Mouse (Mus musculus) mouse embryonic stem cell (cell line): Measurements from ENCODE around the gene Daam1.
"Not testable (repeated sequence)": the region's sequence is repeated elsewhere in the genome, so short reads cannot be mapped to it uniquely, and the experiment has no call there.

Source experiments
- in situ Hi-C, 2 experiments: fragments of 300-500 bp; cut with MboI; formaldehyde crosslinking; loops; 1 replicate in 1 of 2; 3 replicates in 1 of 2; pipeline ENCODE4 v1.14.3; 2019 to 2020; ENCODE audit warnings: low sequenced_read_pairs in 2 of 2, low pct_unique_long_range_greater_than_20kb in 1 of 2, mixed read lengths in 1 of 2; ENCODE audit not compliant: unreplicated experiment in 1 of 2

Daam1 gene

DNA sequence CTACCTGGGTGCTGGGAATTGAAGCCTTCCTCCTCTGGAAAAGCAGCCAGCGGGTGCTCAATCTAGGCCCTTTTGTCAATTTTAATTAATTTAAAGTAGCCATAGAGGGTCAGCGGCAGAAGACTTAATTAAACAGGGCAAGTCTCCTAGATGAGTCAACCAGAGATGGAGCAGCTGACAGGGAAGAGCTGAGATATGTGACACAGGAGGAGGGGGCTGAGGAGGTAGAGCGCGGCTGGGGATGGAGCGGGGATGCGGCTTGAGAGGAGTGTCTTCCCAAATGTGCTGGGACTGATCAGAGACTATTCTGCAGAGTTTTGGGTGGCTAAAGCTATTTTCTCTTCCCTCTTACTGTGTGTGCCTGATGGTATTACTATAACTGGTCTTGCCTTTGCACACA is 6.0 kb upstream of the Daam1 start:
- in situ Hi-C loops = no loop called here

DNA sequence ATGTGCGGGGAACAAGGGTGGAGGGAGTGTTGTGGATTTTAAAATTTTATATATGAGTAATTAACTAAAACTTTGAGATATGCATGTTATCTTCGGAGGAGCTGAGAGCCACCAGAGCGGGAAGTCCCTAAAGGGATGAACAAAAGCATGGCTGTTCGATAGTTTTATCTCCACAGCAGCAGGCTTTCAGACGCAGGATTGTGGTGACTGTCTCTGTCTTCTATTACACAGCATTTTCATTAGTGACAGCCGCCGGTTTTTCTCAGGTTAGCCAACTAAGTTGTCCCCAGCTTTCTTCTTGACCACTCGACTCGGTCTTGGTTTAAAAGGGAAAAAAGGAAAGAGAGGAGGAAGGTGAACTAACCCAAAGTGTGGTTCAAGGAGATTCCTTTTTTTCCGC is 739 bp upstream of the Daam1 start:
- in situ Hi-C loops = no loop called here

DNA sequence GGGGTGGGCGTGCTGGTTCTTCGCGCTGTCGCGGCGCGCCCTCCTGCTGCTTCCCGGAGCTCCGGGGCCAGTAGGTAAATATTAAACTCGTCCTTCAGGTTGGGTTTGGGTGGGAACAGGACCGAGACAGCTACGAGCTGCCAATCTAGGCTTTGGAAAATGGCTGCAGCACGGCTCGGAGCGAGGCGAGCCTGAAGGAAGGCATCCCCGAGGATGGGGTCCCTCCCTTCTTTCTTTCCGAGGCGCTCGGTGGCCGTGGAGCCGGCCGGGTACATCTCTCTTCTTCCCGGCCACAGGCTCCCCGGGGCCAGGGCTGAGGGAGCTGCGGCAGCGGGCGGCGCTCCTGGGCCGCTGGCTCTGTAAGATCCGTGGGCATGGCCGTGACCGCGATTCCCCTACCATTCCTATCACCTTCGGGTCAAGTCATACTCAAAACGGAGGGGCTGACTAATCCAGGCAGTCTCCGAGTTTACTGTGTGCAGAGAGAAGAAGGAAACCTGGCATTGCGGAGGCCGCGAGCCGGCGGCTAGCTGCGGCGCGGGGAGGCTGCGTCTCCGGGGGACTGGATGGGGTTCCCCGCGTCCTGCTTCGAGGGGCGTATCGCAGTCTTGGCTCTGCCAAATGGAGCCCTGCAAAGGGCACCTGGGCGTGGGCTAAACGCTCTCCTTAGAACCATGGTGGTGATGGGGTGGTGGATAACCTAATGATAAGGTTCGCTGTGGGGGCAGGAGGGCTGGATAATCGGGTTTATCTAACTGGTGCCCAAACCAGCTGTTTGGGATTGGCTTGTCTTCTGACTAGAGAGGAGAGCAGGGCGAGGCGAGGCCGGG is 595 bp downstream of the Daam1 start:
- in situ Hi-C loops = no loop called here

DNA sequence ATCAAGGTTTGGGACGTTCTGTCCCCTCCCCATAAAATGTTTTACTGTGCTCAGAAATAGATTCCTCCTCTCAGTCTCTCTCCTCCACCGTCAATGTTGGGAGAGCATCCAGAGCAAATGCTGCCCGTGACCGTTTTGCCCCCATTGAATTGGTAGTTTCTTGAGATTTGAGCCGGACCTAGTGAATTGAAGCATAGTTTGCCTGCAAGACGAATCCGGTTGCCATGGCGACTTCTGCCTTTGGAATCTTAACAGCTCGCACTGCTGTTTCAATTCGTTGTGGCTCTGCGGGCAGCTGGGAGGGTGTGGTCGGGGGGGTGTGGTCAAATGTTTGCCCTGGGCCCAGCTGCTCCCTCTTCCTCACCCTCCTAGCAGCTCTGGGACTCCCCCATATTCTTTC is 1.3 kb downstream of the Daam1 start:
- in situ Hi-C loops = no loop called here

GRCm38 (mm10) chr12:71834041-71834440 is 3.2 kb downstream of the Daam1 start:
- in situ Hi-C loops = no loop called here

- in situ Hi-C loops = no loop called here
Measured at GRCm38 (mm10) chr12:71835966-71836668, 5.2 kb downstream of the Daam1 start.

- in situ Hi-C loops = no loop called here
Measured at GRCm38 (mm10) chr12:71836776-71837175, 5.9 kb downstream of the Daam1 start.

DNA sequence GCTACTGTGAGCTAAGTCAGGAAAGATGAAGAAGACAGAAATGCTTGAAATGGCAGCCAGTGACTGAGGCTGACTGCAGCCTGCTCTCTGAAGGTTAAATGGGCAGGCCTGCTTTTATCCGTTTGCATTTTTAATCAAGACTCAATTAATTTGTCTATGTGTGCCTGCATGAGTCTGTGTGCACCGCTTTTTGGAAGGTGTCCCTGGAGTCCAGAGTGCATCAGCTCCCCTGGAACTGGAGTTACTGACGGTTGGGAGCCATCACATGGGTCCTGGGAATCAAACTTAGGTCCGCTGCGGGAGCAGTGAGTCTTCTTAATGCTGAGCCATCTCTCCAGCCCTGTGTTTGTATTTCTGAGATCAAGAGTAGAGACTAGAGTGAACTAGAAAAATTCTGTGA is 6.7 kb downstream of the Daam1 start:
- in situ Hi-C loops = no loop called here

GRCm38 (mm10) chr12:71838230-71838629 is 7.4 kb downstream of the Daam1 start:
- in situ Hi-C loops = no loop called here

DNA sequence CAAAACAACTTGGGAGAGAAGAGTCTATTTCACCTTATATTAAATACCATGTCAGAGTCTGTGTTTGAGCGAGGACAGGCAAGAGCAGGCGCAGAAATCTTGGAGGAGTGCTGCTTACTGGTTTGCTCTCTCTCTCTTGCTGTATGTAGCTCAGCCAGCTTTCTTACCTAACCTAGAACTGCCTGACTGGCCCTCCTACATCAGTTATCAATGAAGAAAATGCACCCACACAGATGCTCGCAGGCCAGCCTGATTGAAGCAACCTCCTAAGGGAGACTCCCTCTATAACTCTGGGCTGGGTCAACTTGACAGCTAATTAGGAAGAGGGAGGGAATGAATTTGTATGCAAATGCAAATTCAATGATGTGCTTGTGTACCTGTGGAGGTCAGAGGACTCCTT is 8.8 kb downstream of the Daam1 start:
- in situ Hi-C loops = no loop called here

DNA sequence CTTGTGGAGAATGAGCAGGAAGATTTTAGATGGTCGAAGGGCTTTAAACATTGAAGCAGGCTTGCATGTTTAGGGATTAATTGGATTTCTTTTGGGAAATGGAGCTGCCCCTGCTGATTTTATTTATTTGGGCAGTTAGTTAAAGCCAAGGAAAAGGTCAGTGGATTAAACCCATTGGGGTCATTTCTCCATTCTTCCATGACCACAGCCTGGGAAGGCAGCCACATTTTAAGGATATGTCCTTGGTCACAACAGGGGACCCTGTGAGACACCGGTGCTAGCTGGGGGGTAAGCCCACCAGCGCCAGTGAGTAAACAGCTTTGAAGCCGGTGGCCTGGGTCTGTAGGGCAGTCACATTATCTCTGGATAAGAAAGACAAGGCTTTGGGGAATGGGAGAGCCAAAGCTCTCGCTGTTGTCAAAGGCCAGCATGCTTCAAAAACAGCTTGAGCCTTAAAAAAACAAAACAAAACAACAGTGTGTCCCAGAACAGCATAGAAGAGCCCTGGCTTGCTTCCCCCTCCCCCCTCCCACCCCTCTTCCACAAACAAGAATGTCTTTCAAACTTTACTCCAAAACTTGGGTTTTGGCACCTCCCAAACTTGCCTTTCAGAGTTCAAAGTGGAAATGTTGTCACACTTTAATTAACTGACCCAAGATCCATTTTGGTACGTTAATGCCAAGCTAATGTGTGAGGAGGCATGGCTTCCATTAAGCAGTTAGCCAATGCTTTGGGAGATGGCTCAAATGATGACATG is 9.7 kb downstream of the Daam1 start:
- in situ Hi-C loops = no loop called here

GRCm38 (mm10) chr12:71842006-71842405 is 11.1 kb downstream of the Daam1 start:
- in situ Hi-C loops = no loop called here

GRCm38 (mm10) chr12:71842588-71842987 is 11.7 kb downstream of the Daam1 start:
- in situ Hi-C loops = no loop called here

GRCm38 (mm10) chr12:71845486-71845885 is 14.6 kb downstream of the Daam1 start:
- in situ Hi-C loops = no loop called here

DNA sequence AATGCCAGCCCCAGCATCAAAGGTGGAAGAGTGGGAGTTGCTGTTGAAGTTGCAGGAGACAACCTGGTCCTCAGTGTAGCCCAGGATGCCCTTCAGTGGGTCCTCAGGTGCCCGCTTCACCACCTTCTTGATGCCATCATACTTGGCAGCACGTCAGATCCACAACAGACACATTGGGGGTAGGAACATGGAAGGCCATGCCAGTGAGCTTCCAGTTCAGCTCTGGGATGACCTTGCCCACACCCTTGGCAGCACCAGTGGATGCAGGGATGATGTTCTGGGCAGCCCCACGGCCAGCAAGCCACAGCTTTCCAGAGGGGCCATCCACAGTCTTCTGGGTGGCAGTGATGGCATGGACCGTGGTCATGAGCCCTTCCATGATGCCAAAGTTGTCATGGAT is 15.5 kb downstream of the Daam1 start:
- in situ Hi-C loops = not testable (repeated sequence)

DNA sequence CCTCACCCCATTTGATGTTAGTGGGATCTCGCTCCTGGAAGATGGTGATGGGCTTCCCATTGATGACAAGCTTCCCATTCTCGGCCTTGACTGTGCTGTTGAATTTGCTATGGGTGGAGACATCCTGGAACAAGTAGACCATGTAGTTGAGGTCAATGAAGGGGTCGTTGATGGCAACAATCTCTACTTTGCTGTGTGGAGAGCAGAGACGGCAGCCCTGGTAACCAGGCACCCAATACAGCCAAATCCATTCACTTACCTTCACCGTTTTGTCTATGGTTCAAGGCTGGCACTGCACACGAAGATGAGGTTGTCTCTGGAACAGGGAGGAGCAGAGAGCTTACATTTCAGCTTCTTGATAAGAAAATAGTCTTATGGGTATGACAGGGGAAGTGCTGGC is 16.1 kb downstream of the Daam1 start:
- in situ Hi-C loops = not testable (repeated sequence)

- in situ Hi-C loops = no loop called here
Measured at GRCm38 (mm10) chr12:71847617-71848016, 16.7 kb downstream of the Daam1 start.

- in situ Hi-C loops = no loop called here
Measured at GRCm38 (mm10) chr12:71848037-71848776, 17.3 kb downstream of the Daam1 start.

GRCm38 (mm10) chr12:71849051-71849450 is 18.2 kb downstream of the Daam1 start:
- in situ Hi-C loops = no loop called here
